Mouse (Mus musculus) forebrain, postnatal 0 days (tissue): ENCODE data around the gene Ethe1. TPM values are rescaled to one million over a fixed set of nuclear protein-coding genes. Genes with fewer than 3 reads are reported as not detected.

Experiments used
- ATAC-seq: fragments of 200-750 bp; cut with Nextera tagmentation; 2 replicates; pipeline ENCODE4 v1.8.0; 2017; ENCODE audit warnings: mild to moderate bottlenecking, moderate library complexity
- DNase-seq: peaks from one replicate; pipeline ENCODE4 v3.0.0-alpha.2; 2015
- H3K27ac ChIP-seq: fragments of 300-500 bp; sonication (generic); 2 replicates; pipeline ENCODE4 v1.5.1; 2014; ENCODE audit warnings: low read depth, mild to moderate bottlenecking, antibody characterized with exemption, low read length, moderate library complexity, mixed read lengths
- H3K27me3 ChIP-seq: fragments of 300-500 bp; sonication (generic); 2 replicates; pipeline ENCODE4 v1.6.1; 2014; ENCODE audit warnings: mild to moderate bottlenecking, low read length, mixed read lengths; ENCODE audit not compliant: insufficient read depth
- H3K36me3 ChIP-seq: fragments of 300-500 bp; sonication (generic); 2 replicates; pipeline ENCODE4 v1.6.1; 2014; ENCODE audit warnings: mild to moderate bottlenecking, moderate library complexity; ENCODE audit not compliant: insufficient read depth
- H3K4me1 ChIP-seq: fragments of 300-500 bp; sonication (generic); 2 replicates; pipeline ENCODE4 v1.6.1; 2014; ENCODE audit warnings: antibody characterized with exemption; ENCODE audit not compliant: insufficient read depth
- H3K4me2 ChIP-seq: fragments of 300-500 bp; sonication (generic); 2 replicates; pipeline ENCODE4 v1.6.1; 2014; ENCODE audit warnings: low read depth, mild to moderate bottlenecking, moderate library complexity
- H3K4me3 ChIP-seq: fragments of 300-500 bp; sonication (generic); 2 replicates; pipeline ENCODE4 v1.5.1; 2014; ENCODE audit warnings: low read depth, low read length, mixed read lengths
- H3K9ac ChIP-seq: fragments of 300-500 bp; sonication (generic); 2 replicates; pipeline ENCODE4 v1.6.1; 2014; ENCODE audit warnings: mild to moderate bottlenecking
- H3K9me3 ChIP-seq: fragments of 300-500 bp; sonication (generic); 2 replicates; pipeline ENCODE4 v1.6.1; 2016; ENCODE audit warnings: low read length
- CTCF ChIP-seq: sonication (generic); IDR thresholded peaks from 2 replicates; pipeline ENCODE4 v1.5.1; 2016; ENCODE audit warnings: antibody characterized with exemption, control low read depth, low read depth
- WGBS: fragments of 180-500 bp; shearing (Covaris S2); extraction: QIAGEN DNeasy Blood & Tissue Kit; methylation state at CpG from one replicate; pipeline ENCODE4 v1.1.7; 2014; 5-methylcytosine and 5-hydroxymethylcytosine counted together
- polyA plus RNA-seq: library from polyadenylated mRNA; unstranded; fragments of >200 nt; fragmentation: Nextera tagmentation; extraction: Ambion mirVana; gene quantifications from 2 replicates; pipeline ENCODE4 v1.2.1, GENCODE M21; 2015
- total RNA-seq: library from RNA; depleted of rRNA; stranded (reverse); fragments of >200 nt; gene quantifications from 2 replicates; pipeline ENCODE4 v1.2.3, GENCODE M21; 2014

The Ethe1 gene
- total and polyA plus RNA-seq, 2 experiments from 2014 or later: 24.3 to 25.8 TPM

GRCm38 (mm10) chr7:24563837-24564206 lies 23.5 kb upstream of the Ethe1 start:
- TF ChIP-seq CTCF: no peak
- no peak overlapping the region for H3K27ac ChIP-seq
- H3K36me3 ChIP-seq: peaks cover 46% of the 10 kb centered on the region
- H3K9ac ChIP-seq: no peak overlapping the region
- H3K4me3 ChIP-seq: no peak overlapping the region
- WGBS: 86% methylated on average over 4 of the region's 4 CpGs
- H3K9me3 ChIP-seq: no peaks in the 10 kb centered on the region
- ATAC-seq (no peak), DNase-seq (no peak)
- no peaks in the 10 kb centered on the region for H3K27me3 ChIP-seq
- no peaks in the 10 kb centered on the region for H3K4me1 ChIP-seq
- H3K4me2 ChIP-seq: no peak overlapping the region

- peak; percentile 48; the same call in 1 of the 2 replicates for ATAC-seq
- no peaks in the 10 kb centered on the region for H3K27me3 ChIP-seq
- no peak overlapping the region for H3K9ac ChIP-seq
- TF ChIP-seq CTCF: peak; percentile 76
- H3K4me2 ChIP-seq: no peak overlapping the region
- H3K27ac ChIP-seq: no peak overlapping the region
- peak; percentile 52 for DNase-seq
- 66% methylated on average over 6 of the region's 6 CpGs for WGBS
- H3K9me3 ChIP-seq: no peaks in the 10 kb centered on the region
- H3K4me3 ChIP-seq: no peak overlapping the region
- H3K4me1 ChIP-seq: no peaks in the 10 kb centered on the region
- peaks cover 47% of the 10 kb centered on the region for H3K36me3 ChIP-seq
Observed at GRCm38 (mm10) chr7:24564607-24565265, 22.6 kb upstream of the Ethe1 start.

GRCm38 (mm10) chr7:24565627-24566026 lies 21.7 kb upstream of the Ethe1 start:
- WGBS: 95% methylated on average over 11 of the region's 11 CpGs
- Histone ChIP-seq H3K4me3 (no peak overlapping the region), H3K9me3 (no peaks in the 10 kb centered on the region), H3K27ac (no peak overlapping the region), H3K4me1 (no peaks in the 10 kb centered on the region), H3K9ac (no peak overlapping the region), H3K36me3 (peaks cover 48% of the 10 kb centered on the region), H3K4me2 (no peak overlapping the region), H3K27me3 (no peaks in the 10 kb centered on the region)
- DNase-seq: no peak
- ATAC-seq: no peak
- no peak for TF ChIP-seq CTCF

- H3K4me3 ChIP-seq: no peak overlapping the region
- H3K9ac ChIP-seq: no peak overlapping the region
- WGBS: 92% methylated on average over 9 of the region's 9 CpGs
- no peaks in the 10 kb centered on the region for H3K27me3 ChIP-seq
- no peak overlapping the region for H3K27ac ChIP-seq
- H3K36me3 ChIP-seq: peaks cover 46% of the 10 kb centered on the region
- H3K4me1 ChIP-seq: no peaks in the 10 kb centered on the region
- TF ChIP-seq CTCF: no peak
- H3K4me2 ChIP-seq: no peak overlapping the region
- H3K9me3 ChIP-seq: no peaks in the 10 kb centered on the region
- DNase-seq (no peak), ATAC-seq (no peak)
Observed at GRCm38 (mm10) chr7:24566206-24566605, 21.1 kb upstream of the Ethe1 start.

- no peak overlapping the region for H3K9ac ChIP-seq
- TF ChIP-seq CTCF: no peak
- no peak for DNase-seq
- no peaks in the 10 kb centered on the region for H3K27me3 ChIP-seq
- no peaks in the 10 kb centered on the region for H3K9me3 ChIP-seq
- H3K27ac ChIP-seq: no peak overlapping the region
- 87% methylated on average over 4 of the region's 4 CpGs for WGBS
- no peak for ATAC-seq
- H3K4me3 ChIP-seq: no peak overlapping the region
- H3K36me3 ChIP-seq: peaks cover 43% of the 10 kb centered on the region
- H3K4me2 ChIP-seq: no peak overlapping the region
- H3K4me1 ChIP-seq: no peaks in the 10 kb centered on the region
Observed at GRCm38 (mm10) chr7:24568512-24568911, 18.8 kb upstream of the Ethe1 start.

GRCm38 (mm10) chr7:24571071-24571470 lies 16.3 kb upstream of the Ethe1 start:
- Histone ChIP-seq H3K36me3 (peaks cover 36% of the 10 kb centered on the region), H3K9me3 (no peaks in the 10 kb centered on the region), H3K9ac (no peak overlapping the region), H3K27me3 (no peaks in the 10 kb centered on the region), H3K4me1 (no peaks in the 10 kb centered on the region), H3K4me3 (no peak overlapping the region), H3K27ac (no peak overlapping the region), H3K4me2 (no peak overlapping the region)
- WGBS: 89% methylated on average over 4 of the region's 4 CpGs
- no peak for TF ChIP-seq CTCF
- no peak for DNase-seq
- no peak for ATAC-seq

GRCm38 (mm10) chr7:24572455-24572854 lies 14.9 kb upstream of the Ethe1 start:
- ATAC-seq (no peak), DNase-seq (no peak)
- WGBS: 60% methylated on average over 5 of the region's 5 CpGs
- no peaks in the 10 kb centered on the region for H3K4me1 ChIP-seq
- H3K4me3 ChIP-seq: no peak overlapping the region
- H3K27me3 ChIP-seq: no peaks in the 10 kb centered on the region
- peak; percentile 53 for TF ChIP-seq CTCF
- no peak overlapping the region for H3K4me2 ChIP-seq
- no peak overlapping the region for H3K9ac ChIP-seq
- H3K9me3 ChIP-seq: no peaks in the 10 kb centered on the region
- H3K36me3 ChIP-seq: peaks cover 22% of the 10 kb centered on the region
- H3K27ac ChIP-seq: no peak overlapping the region
